Mouse (Mus musculus): ENCODE results near the gene Alg5. TPM values are rescaled to one million over a fixed set of nuclear protein-coding genes. Genes with fewer than 3 reads are reported as not detected.

Gene Alg5
- polyA plus RNA-seq, 1 experiment from 2014 or later: 50.7 TPM

GRCm38 (mm10) chr3:54795379-54795778 is 60.0 kb downstream of the Alg5 start:
- Histone ChIP-seq H3K4me3 (ENCODE audit: low read depth, low read length) (no peak overlapping the region), H3K4me1 (ENCODE audit: insufficient read depth) (no peaks in the 10 kb centered on the region), H3K36me3 (ENCODE audit: insufficient read depth) (0 out of 2 replicates have a peak, but pooled peaks cover 8% of the 10 kb centered on the region), H3K27ac (ENCODE audit: low read depth) (no peak overlapping the region), H3K4me2 (no peak overlapping the region), H3K9ac (no peak overlapping the region), H3K9me3 (ENCODE audit: low read depth, low read length) (peaks cover 4% of the 10 kb centered on the region; the same call in 1 of the 2 replicates), H3K27me3 (ENCODE audit: insufficient read depth, low read length) (no peaks in the 10 kb centered on the region)
- peak; percentile 49 for TF ChIP-seq CTCF (IDR thresholded peaks at IDR 0.05; ENCODE audit: low read depth)
- WGBS: 94% methylated on average over 5 of the region's 5 CpGs
- ATAC-seq (ENCODE audit: insufficient read depth) (no peak), DNase-seq (no peak)

GRCm38 (mm10) chr3:54795806-54796205 is 60.5 kb downstream of the Alg5 start:
- WGBS: 96% methylated on average over 1 of the region's 1 CpGs
- peaks cover 4% of the 10 kb centered on the region; the same call in 1 of the 2 replicates for H3K9me3 ChIP-seq (ENCODE audit: low read depth, low read length)
- ATAC-seq (ENCODE audit: insufficient read depth) (no peak), DNase-seq (peak; percentile 58)
- H3K9ac ChIP-seq: no peak overlapping the region
- H3K4me3 ChIP-seq (ENCODE audit: low read depth, low read length): no peak overlapping the region
- no peaks in the 10 kb centered on the region for H3K27me3 ChIP-seq (ENCODE audit: insufficient read depth, low read length)
- H3K4me1 ChIP-seq (ENCODE audit: insufficient read depth): no peaks in the 10 kb centered on the region
- TF ChIP-seq CTCF (IDR thresholded peaks at IDR 0.05; ENCODE audit: low read depth): peak; percentile 43
- H3K36me3 ChIP-seq (ENCODE audit: insufficient read depth): 0 out of 2 replicates have a peak, but pooled peaks cover 8% of the 10 kb centered on the region
- H3K27ac ChIP-seq (ENCODE audit: low read depth): no peak overlapping the region
- no peak overlapping the region for H3K4me2 ChIP-seq

- Histone ChIP-seq H3K4me1 (ENCODE audit: insufficient read depth) (no peaks in the 10 kb centered on the region), H3K9me3 (ENCODE audit: low read depth, low read length) (peaks cover 4% of the 10 kb centered on the region; the same call in 1 of the 2 replicates), H3K4me2 (no peak overlapping the region), H3K27me3 (ENCODE audit: insufficient read depth, low read length) (no peaks in the 10 kb centered on the region), H3K4me3 (ENCODE audit: low read depth, low read length) (no peak overlapping the region), H3K9ac (no peak overlapping the region), H3K36me3 (ENCODE audit: insufficient read depth) (0 out of 2 replicates have a peak, but pooled peaks cover 8% of the 10 kb centered on the region), H3K27ac (ENCODE audit: low read depth) (no peak overlapping the region)
- 32% methylated on average over 16 of the region's 16 CpGs for WGBS
- TF ChIP-seq CTCF (IDR thresholded peaks at IDR 0.05; ENCODE audit: low read depth): peak; percentile 76
- ATAC-seq (ENCODE audit: insufficient read depth): peak; percentile 75; the same call in 1 of the 2 replicates
- DNase-seq: peak; percentile 78
Measured at GRCm38 (mm10) chr3:54797211-54797610, 61.9 kb downstream of the Alg5 start.

Other genes with a start within 250 kb of the Alg5 start
- gene Supt20, start 42.7 kb upstream of the Alg5 start, polyA plus RNA-seq (2014; fragmentation: Nextera tagmentation; extraction: Ambion mirVana): 103 and 106 TPM in 2 replicates
- gene Gm21958, start 21.2 kb upstream of the Alg5 start, polyA plus RNA-seq (2014; fragmentation: Nextera tagmentation; extraction: Ambion mirVana): 1.7 TPM in 1 of 2 replicates, not detected in the other
- 149 and 154 TPM in 2 replicates for gene Exosc8, start 146 bp upstream of the Alg5 start, polyA plus RNA-seq (2014; fragmentation: Nextera tagmentation; extraction: Ambion mirVana)
- gene Smad9, start 20.0 kb downstream of the Alg5 start, polyA plus RNA-seq (2014; fragmentation: Nextera tagmentation; extraction: Ambion mirVana): 2.4 and 2.9 TPM in 2 replicates
- gene Rfxap, start 72.3 kb downstream of the Alg5 start, polyA plus RNA-seq (2014; fragmentation: Nextera tagmentation; extraction: Ambion mirVana): 34.4 and 35.6 TPM in 2 replicates
- gene Sertm1, start 180.3 kb downstream of the Alg5 start, polyA plus RNA-seq (2014; fragmentation: Nextera tagmentation; extraction: Ambion mirVana): 0.09 TPM in 1 of 2 replicates, not detected in the other

All from lung, embryonic 14.5 days (tissue).